Mouse (Mus musculus): ENCODE results near the gene Cdk19. TPM values are rescaled to one million over a fixed set of nuclear protein-coding genes. Genes with fewer than 3 reads are reported as not detected.

The Cdk19 gene
- total and polyA plus RNA-seq, 3 experiments = 2.8 to 8.2 TPM; not detected in 1

DNA sequence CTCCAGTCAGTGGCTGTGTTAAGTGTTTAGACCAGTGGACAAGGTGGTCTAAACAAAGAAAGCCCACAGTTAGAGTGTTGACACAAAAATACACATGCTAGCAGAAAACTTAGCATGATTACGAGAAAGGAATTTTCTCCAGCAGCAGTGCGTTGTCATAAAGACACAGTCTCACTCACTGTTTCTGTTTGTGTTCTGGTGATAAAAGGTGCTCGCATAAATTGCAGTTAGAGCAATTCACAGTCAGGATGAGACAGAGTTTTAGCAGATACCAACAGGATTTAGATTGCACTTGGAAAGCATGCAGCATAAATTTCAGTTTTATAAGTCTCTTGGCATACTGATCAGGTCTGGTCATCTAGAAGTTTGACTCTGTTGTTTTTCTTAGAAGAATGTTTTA is 59.5 kb downstream of the Cdk19 start:
- peaks cover 3 to 6% of the 10 kb centered on the region in 2 experiments for H3K4me1 ChIP-seq (ENCODE audit: control insufficient read depth in 1 of 2, insufficient read depth in 2 of 2, low read length in 2 of 2)
- no peak overlapping the region for H3K4me3 ChIP-seq (ENCODE audit: control insufficient read depth in 1 of 2, insufficient read depth in 1 of 2, low read depth in 2 of 2, low read length in 2 of 2)
- no peaks in the 10 kb centered on the region for H3K27me3 ChIP-seq (ENCODE audit: control insufficient read depth in 1 of 2, insufficient read depth in 2 of 2, low read length in 2 of 2)
- no peak for DNase-seq (ENCODE audit: low read depth, low spot score)
- no peaks in the 10 kb centered on the region for H3K9me3 ChIP-seq (replicated peaks; ENCODE audit: insufficient read depth, low read length)
- no peak overlapping the region for H3K9ac ChIP-seq (ENCODE audit: control insufficient read depth, low read depth, low read length, poor library complexity, severe bottlenecking)
- no peak overlapping the region for H3K27ac ChIP-seq (ENCODE audit: control insufficient read depth, low read depth, low read length)
- no peaks in the 10 kb centered on the region; the same call in 1 of the 2 replicates for H3K79me2 ChIP-seq (ENCODE audit: control insufficient read depth, insufficient read depth, low read length, poor library complexity)
- no peak for TF ChIP-seq GABPA (IDR thresholded peaks at IDR 0.05; ENCODE audit: low read depth, low read length)
- TF ChIP-seq E2F4 (IDR thresholded peaks at IDR 0.05; ENCODE audit: borderline replicate concordance, low read depth, low read length) = no peak
- TF ChIP-seq ETS1 (IDR thresholded peaks at IDR 0.05; ENCODE audit: low read depth, low read length) = no peak
- no peak for TF ChIP-seq TCF12 (IDR thresholded peaks at IDR 0.05; ENCODE audit: low read depth, low read length)
- no peak for TF ChIP-seq POLR2A (IDR thresholded peaks at IDR 0.05; ENCODE audit: control insufficient read depth in 1 of 2, insufficient read depth in 1 of 2, low read depth in 1 of 2, low read length in 2 of 2, poor library complexity in 1 of 2)
- no peak for TF ChIP-seq USF1 (IDR thresholded peaks at IDR 0.05; ENCODE audit: low read depth, low read length)
- H3K36me3 ChIP-seq (ENCODE audit: control insufficient read depth in 1 of 2, insufficient read depth in 2 of 2, low read length in 2 of 2) = peaks cover 0 to 13% of the 10 kb centered on the region in 2 experiments; a peak in 3 of 4 replicates

DNA sequence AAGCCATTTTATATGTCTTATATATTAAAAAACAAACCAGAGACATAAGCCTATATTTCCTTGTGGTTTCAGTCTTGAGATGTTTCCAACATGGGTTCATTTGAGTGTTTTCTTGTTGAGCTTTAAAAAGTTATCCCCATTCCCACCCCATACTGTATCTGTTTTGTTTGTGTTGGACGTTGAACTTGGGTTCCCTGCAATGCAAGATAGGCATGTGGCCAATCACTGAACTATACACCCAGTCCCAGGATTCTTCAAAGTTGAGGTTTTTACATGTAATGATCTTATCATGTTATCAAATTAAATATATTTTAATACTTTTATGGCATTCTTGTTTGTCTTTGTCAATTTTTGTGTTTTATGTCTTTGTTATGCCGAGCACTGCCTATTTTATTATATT is 60.0 kb downstream of the Cdk19 start:
- peaks cover 0 to 12% of the 10 kb centered on the region in 2 experiments; a peak in 3 of 4 replicates for H3K36me3 ChIP-seq (ENCODE audit: control insufficient read depth in 1 of 2, insufficient read depth in 2 of 2, low read length in 2 of 2)
- H3K4me3 ChIP-seq (ENCODE audit: control insufficient read depth in 1 of 2, insufficient read depth in 1 of 2, low read depth in 2 of 2, low read length in 2 of 2) = no peak overlapping the region
- peak; percentile 31 for DNase-seq (ENCODE audit: low read depth, low spot score)
- no peak overlapping the region for H3K27ac ChIP-seq (ENCODE audit: control insufficient read depth, low read depth, low read length)
- no peaks in the 10 kb centered on the region for H3K27me3 ChIP-seq (ENCODE audit: control insufficient read depth in 1 of 2, insufficient read depth in 2 of 2, low read length in 2 of 2)
- no peaks in the 10 kb centered on the region for H3K9me3 ChIP-seq (replicated peaks; ENCODE audit: insufficient read depth, low read length)
- peaks cover 3 to 6% of the 10 kb centered on the region in 2 experiments for H3K4me1 ChIP-seq (ENCODE audit: control insufficient read depth in 1 of 2, insufficient read depth in 2 of 2, low read length in 2 of 2)
- H3K79me2 ChIP-seq (ENCODE audit: control insufficient read depth, insufficient read depth, low read length, poor library complexity) = no peaks in the 10 kb centered on the region; the same call in 1 of the 2 replicates
- TF ChIP-seq RCOR1 (IDR thresholded peaks at IDR 0.05; ENCODE audit: low read depth, low read length) (peak; percentile 44; the same call in 1 of the 2 replicates), USF1 (IDR thresholded peaks at IDR 0.05; ENCODE audit: low read depth, low read length) (no peak), ELF1 (IDR thresholded peaks at IDR 0.05; ENCODE audit: low read depth, low read length) (no peak), TAL1 (IDR thresholded peaks at IDR 0.05; ENCODE audit: low read length) (peak; percentile 18; the same call in 1 of the 2 replicates), ETS1 (IDR thresholded peaks at IDR 0.05; ENCODE audit: low read depth, low read length) (peak; percentile 20; the same call in 1 of the 2 replicates), TCF12 (IDR thresholded peaks at IDR 0.05; ENCODE audit: low read depth, low read length) (peak; percentile 55; the same call in 1 of the 2 replicates), SIN3A (IDR thresholded peaks at IDR 0.05; ENCODE audit: low read length) (no peak), TBP (IDR thresholded peaks at IDR 0.05; ENCODE audit: low read depth, low read length) (no peak), NELFE (IDR thresholded peaks at IDR 0.05; ENCODE audit: low read depth, low read length) (no peak), RAD21 (IDR thresholded peaks at IDR 0.05; ENCODE audit: low read depth, low read length) (no peak), EP300 (IDR thresholded peaks at IDR 0.05; ENCODE audit: low read depth in 1 of 2, low read length in 2 of 2) (peak; percentile 42 to 70), ZKSCAN1 (IDR thresholded peaks at IDR 0.05; ENCODE audit: low read depth, low read length) (no peak), POLR2AphosphoS5 (IDR thresholded peaks at IDR 0.05; ENCODE audit: borderline replicate concordance, low read depth, low read length) (no peak), MXI1 (IDR thresholded peaks at IDR 0.05; ENCODE audit: low read depth, low read length) (no peak), KAT2A (conservative IDR thresholded peaks at IDR 0.05; ENCODE audit: low read depth, low read length) (no peak), GATA1 (IDR thresholded peaks at IDR 0.05; ENCODE audit: low read depth, low read length) (peak; percentile 53)
- no peak overlapping the region for H3K9ac ChIP-seq (ENCODE audit: control insufficient read depth, low read depth, low read length, poor library complexity, severe bottlenecking)
